Mouse (Mus musculus): ENCODE measurements around the gene Brd9. TPM values are rescaled to one million over a fixed set of nuclear protein-coding genes. Genes with fewer than 3 reads are reported as not detected.
"Not testable (repeated sequence)": the region's sequence is repeated elsewhere in the genome, so short reads cannot be mapped to it uniquely, and the experiment has no call there.

Brd9 gene
- polyA plus RNA-seq, 1 experiment from 2014 or later, result 45.0 TPM

GRCm38 (mm10) chr13:74001492-74001891 lies 63.9 kb downstream of the Brd9 start:
- no peak for DNase-seq (ENCODE audit: low spot score)
- 68% methylated on average over 4 of the region's 4 CpGs for WGBS

GRCm38 (mm10) chr13:74006881-74007280 lies 69.3 kb downstream of the Brd9 start:
- 93% methylated on average over 4 of the region's 4 CpGs for WGBS
- H3K9me3 ChIP-seq (ENCODE audit: control insufficient read depth, low read length), result not testable (repeated sequence)
- H3K27me3 ChIP-seq (replicated peaks; ENCODE audit: control insufficient read depth, insufficient read depth, low read length), result peaks cover 17% of the 10 kb centered on the region

More at GRCm38 (mm10) chr13:74001492-74001891, 63.9 kb downstream of the Brd9 start:
- Histone ChIP-seq H3K27ac (replicated peaks; ENCODE audit: low read depth, low read length) (no peak overlapping the region), H3K9me3 (ENCODE audit: control insufficient read depth, low read length) (no peaks in the 10 kb centered on the region), H3K27me3 (replicated peaks; ENCODE audit: control insufficient read depth, insufficient read depth, low read length) (no peaks in the 10 kb centered on the region; the same call in none of the 2 replicates), H3K9ac (ENCODE audit: low read depth, low read length) (no peak overlapping the region), H3K36me3 (ENCODE audit: control insufficient read depth, insufficient read depth, low read length) (no peaks in the 10 kb centered on the region), H3K4me2 (ENCODE audit: low read depth, low read length) (no peak overlapping the region), H3K4me1 (ENCODE audit: control insufficient read depth, insufficient read depth, low read length) (no peaks in the 10 kb centered on the region), H3K4me3 (ENCODE audit: low read depth, low read length) (no peak overlapping the region)
- no peak for ATAC-seq (ENCODE audit: low read depth)

GRCm38 (mm10) chr13:74008216-74008615 lies 70.6 kb downstream of the Brd9 start:
- H3K9ac ChIP-seq (ENCODE audit: low read depth, low read length); H3K4me3 ChIP-seq (ENCODE audit: low read depth, low read length); H3K9me3 ChIP-seq (ENCODE audit: control insufficient read depth, low read length); ATAC-seq (ENCODE audit: low read depth); H3K4me2 ChIP-seq (ENCODE audit: low read depth, low read length); DNase-seq (ENCODE audit: low spot score); H3K27ac ChIP-seq (replicated peaks; ENCODE audit: low read depth, low read length); H3K36me3 ChIP-seq (ENCODE audit: control insufficient read depth, insufficient read depth, low read length): not testable (repeated sequence)
- peaks cover 11% of the 10 kb centered on the region; the same call in 1 of the 2 replicates for H3K4me1 ChIP-seq (ENCODE audit: control insufficient read depth, insufficient read depth, low read length)
- peaks cover 20% of the 10 kb centered on the region for H3K27me3 ChIP-seq (replicated peaks; ENCODE audit: control insufficient read depth, insufficient read depth, low read length)
- 77% methylated on average over 2 of the region's 2 CpGs for WGBS

More at GRCm38 (mm10) chr13:74006881-74007280, 69.3 kb downstream of the Brd9 start:
- H3K4me2 ChIP-seq (ENCODE audit: low read depth, low read length); H3K36me3 ChIP-seq (ENCODE audit: control insufficient read depth, insufficient read depth, low read length); H3K27ac ChIP-seq (replicated peaks; ENCODE audit: low read depth, low read length); H3K4me3 ChIP-seq (ENCODE audit: low read depth, low read length); ATAC-seq (ENCODE audit: low read depth); DNase-seq (ENCODE audit: low spot score); H3K9ac ChIP-seq (ENCODE audit: low read depth, low read length): not testable (repeated sequence)
- peaks cover 11% of the 10 kb centered on the region; the same call in 1 of the 2 replicates for H3K4me1 ChIP-seq (ENCODE audit: control insufficient read depth, insufficient read depth, low read length)

- Histone ChIP-seq H3K4me1 (ENCODE audit: control insufficient read depth, insufficient read depth, low read length) (peaks cover 11% of the 10 kb centered on the region; the same call in 1 of the 2 replicates), H3K27me3 (replicated peaks; ENCODE audit: control insufficient read depth, insufficient read depth, low read length) (peaks cover 20% of the 10 kb centered on the region), H3K9me3 (ENCODE audit: control insufficient read depth, low read length) (no peaks in the 10 kb centered on the region), H3K36me3 (ENCODE audit: control insufficient read depth, insufficient read depth, low read length) (no peaks in the 10 kb centered on the region), H3K9ac (ENCODE audit: low read depth, low read length) (peak within 1 kb of the TSS; percentile 54), H3K27ac (replicated peaks; ENCODE audit: low read depth, low read length) (no peak within 1 kb of the TSS), H3K4me2 (ENCODE audit: low read depth, low read length) (peak within 1 kb of the TSS; percentile 99), H3K4me3 (ENCODE audit: low read depth, low read length) (peak within 1 kb of the TSS; percentile 54)
- under 1% methylated on average over 32 of the region's 56 CpGs for WGBS
- ATAC-seq (ENCODE audit: low read depth), result peak; percentile 97
- peak; percentile 95 for DNase-seq (ENCODE audit: low spot score)
These were observed 71.5 kb downstream of the Brd9 start, which contains the start of gene Tppp for GRCm38 (mm10) chr13:74008948-74009718. Gene Tppp, plus strand, starts transcription at chr13:74009407.

DNA sequence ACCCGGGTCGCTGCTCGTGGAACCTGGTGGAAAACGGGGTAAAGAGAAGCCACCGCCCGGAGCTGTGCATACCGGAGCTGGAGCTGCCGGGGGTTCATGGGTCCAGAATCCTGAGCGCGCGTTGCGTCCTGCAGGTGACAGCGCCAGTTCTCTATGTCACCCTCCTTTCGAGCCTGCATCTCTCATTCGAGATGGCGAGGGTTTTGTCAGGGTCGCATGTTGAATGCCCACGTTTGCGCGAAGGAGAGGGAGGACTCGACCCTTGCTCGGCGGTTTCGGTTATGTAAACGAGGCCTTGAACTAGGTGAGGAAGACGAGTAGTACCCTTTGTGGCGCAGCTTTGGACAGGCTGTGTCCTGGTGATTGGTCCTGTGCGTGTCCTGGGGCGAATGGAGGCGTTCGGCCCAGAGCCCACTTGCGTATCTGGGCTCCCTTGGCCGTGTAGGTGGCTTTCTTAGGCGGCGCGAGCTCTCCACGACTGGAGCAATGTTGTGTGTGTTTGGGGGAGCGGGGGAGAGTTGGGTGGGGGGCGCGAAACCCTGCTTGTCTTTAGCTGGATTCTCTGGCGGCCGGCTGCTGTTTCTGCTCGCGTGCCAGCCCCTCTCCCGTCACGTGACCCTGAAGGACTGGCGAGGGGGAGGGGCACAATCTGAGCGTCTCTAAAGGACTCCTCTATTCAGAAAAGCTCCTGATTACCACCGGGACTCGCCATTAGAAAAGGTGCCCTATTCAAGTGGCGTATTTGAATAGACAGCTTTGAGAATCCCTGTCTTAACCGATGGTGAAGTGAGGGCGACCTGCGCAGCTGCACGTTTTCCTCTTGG lies 72.4 kb downstream of the Brd9 start:
- H3K9me3 ChIP-seq (ENCODE audit: control insufficient read depth, low read length), result no peaks in the 10 kb centered on the region
- peak; percentile 81 for DNase-seq (ENCODE audit: low spot score)
- no peak; the same call in 1 of the 2 replicates for ATAC-seq (ENCODE audit: low read depth)
- no peaks in the 10 kb centered on the region for H3K36me3 ChIP-seq (ENCODE audit: control insufficient read depth, insufficient read depth, low read length)
- H3K4me2 ChIP-seq (ENCODE audit: low read depth, low read length), result peak overlapping the region; percentile 99
- WGBS, result under 1% methylated on average over 51 of the region's 55 CpGs
- H3K27me3 ChIP-seq (replicated peaks; ENCODE audit: control insufficient read depth, insufficient read depth, low read length), result peaks cover 20% of the 10 kb centered on the region
- no peak overlapping the region for H3K27ac ChIP-seq (replicated peaks; ENCODE audit: low read depth, low read length)
- peaks cover 11% of the 10 kb centered on the region; the same call in 1 of the 2 replicates for H3K4me1 ChIP-seq (ENCODE audit: control insufficient read depth, insufficient read depth, low read length)
- H3K9ac ChIP-seq (ENCODE audit: low read depth, low read length), result peak overlapping the region; percentile 54
- peak overlapping the region; percentile 54 for H3K4me3 ChIP-seq (ENCODE audit: low read depth, low read length)

Small RNAs within 50 kb of the gene (microRNA-seq; reads per million reads assigned to microRNA genes)
- not detected for gene Gm25197 (ENCODE audit: borderline number of aligned reads)

Other genes starting within 250 kb of the Brd9 start
- gene Slc6a19, start 232.9 kb upstream of the Brd9 start, polyA plus RNA-seq (2014; fragmentation: Nextera tagmentation; extraction: Ambion mirVana), result 0.38 and 0.40 TPM in 2 replicates
- 16.3 and 19.8 TPM in 2 replicates for gene Slc12a7, start 204.7 kb upstream of the Brd9 start, polyA plus RNA-seq (2014; fragmentation: Nextera tagmentation; extraction: Ambion mirVana)
- 18.6 and 20.1 TPM in 2 replicates for gene Nkd2, start 90.2 kb upstream of the Brd9 start, polyA plus RNA-seq (2014; fragmentation: Nextera tagmentation; extraction: Ambion mirVana)
- 31.1 and 35.9 TPM in 2 replicates for gene Trip13, start within 50 bp of the Brd9 start, polyA plus RNA-seq (2014; fragmentation: Nextera tagmentation; extraction: Ambion mirVana)
- gene Zdhhc11, start 26.0 kb downstream of the Brd9 start, polyA plus RNA-seq (2014; fragmentation: Nextera tagmentation; extraction: Ambion mirVana), result not detected in 2 replicates
- 2.8 and 3.6 TPM in 2 replicates for gene Tppp, start 71.6 kb downstream of the Brd9 start, polyA plus RNA-seq (2014; fragmentation: Nextera tagmentation; extraction: Ambion mirVana)
- 10.7 and 12.8 TPM in 2 replicates for gene Cep72, start 124.5 kb downstream of the Brd9 start, polyA plus RNA-seq (2014; fragmentation: Nextera tagmentation; extraction: Ambion mirVana)
- gene Slc9a3, start 183.6 kb downstream of the Brd9 start, polyA plus RNA-seq (2014; fragmentation: Nextera tagmentation; extraction: Ambion mirVana), result not detected in 2 replicates

Measured in embryonic facial prominence, embryonic 14.5 days (tissue).